Mouse (Mus musculus) ovary, postnatal 10 days (tissue): ENCODE measurements at regions not wholly inside any gene's neighbourhood (a gene's known extent, or its start where the extent isn't known, plus 50 kb on each side); places are given as distances from the start of the nearest gene placed in this dataset.

Experiments used
- DNase-seq: peaks from one replicate; pipeline ENCODE4 v3.0.0; 2022; ENCODE audit warnings: low spot score

DNA sequence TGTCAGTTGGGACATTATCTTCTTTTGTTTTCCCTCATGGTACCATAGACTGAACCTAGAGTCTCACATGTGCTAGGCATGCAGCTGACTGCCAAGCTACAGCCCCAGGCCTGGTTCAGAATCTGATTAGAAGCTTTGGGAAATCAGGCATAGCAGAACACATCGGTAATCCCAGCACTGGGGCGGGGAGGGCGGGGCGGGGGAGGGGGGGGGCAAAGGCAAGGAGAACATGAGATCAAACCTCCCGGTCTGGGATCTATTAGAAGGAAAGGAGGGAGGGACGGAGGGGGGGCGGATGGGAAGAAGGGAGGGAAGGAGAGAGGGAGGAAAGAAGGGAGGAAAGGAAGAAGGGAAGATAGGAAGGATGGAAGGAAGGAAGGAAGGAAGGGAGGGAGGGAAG lies 617.5 kb downstream of the Epha4 start:
- no peak for DNase-seq

DNA sequence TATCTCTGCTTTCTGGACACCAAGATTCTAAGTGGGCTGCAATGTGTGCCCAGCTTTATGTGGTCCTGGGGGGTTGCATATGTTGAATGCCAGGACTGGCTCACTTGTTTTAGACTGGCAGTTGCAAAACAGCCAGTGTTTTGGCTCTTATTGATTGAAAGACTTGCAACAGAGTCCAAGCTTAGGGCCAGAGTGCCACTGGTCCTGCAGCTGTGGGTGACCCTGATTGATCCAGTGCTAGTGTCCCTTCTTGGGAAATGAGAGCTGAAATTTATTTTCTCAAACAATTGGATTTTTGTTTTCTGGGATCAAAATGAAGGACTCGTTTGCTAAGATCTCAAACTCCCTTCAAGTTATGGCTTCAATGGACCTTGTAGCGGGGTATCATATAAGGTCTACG lies 603.4 kb downstream of the Epha4 start:
- no peak for DNase-seq

DNA sequence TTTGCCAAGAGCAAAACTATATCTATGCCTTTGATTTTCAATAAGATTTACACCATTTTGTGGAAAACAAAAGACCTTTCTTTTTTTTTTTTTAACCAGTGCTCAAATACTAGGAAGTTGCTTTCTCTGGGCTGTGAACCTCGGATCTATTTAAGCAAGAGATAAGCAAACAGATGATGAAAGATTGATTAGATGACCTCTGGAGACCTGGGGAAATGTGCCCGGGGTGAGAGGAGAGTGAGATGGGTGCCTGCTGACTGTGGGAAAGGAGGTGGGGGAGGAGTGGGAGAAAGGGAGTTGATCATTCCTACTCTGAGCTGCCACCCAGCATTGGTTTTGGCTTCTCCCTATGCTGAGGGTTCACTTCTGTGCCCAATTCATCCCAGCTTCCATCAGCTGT lies 595.3 kb downstream of the Epha4 start:
- DNase-seq: no peak

DNA sequence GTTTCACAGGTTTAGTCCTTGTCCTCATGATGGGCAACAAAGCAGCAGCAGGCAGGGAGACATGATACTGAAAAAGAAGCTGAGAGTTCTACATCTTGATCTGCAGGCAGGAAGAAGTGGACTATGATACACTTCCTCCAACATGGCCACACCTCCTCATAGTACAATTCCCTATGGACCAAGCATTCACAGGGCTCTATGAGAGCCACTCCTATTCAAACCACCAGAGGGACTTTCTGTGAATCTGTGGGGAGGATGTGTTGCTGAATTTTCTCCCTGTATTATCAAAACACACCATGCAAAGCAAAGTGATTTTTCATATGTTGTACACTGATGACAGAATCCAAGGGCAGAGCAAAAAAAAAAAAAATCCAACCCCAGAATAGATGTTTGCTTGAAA lies 594.3 kb downstream of the Epha4 start:
- no peak for DNase-seq

DNA sequence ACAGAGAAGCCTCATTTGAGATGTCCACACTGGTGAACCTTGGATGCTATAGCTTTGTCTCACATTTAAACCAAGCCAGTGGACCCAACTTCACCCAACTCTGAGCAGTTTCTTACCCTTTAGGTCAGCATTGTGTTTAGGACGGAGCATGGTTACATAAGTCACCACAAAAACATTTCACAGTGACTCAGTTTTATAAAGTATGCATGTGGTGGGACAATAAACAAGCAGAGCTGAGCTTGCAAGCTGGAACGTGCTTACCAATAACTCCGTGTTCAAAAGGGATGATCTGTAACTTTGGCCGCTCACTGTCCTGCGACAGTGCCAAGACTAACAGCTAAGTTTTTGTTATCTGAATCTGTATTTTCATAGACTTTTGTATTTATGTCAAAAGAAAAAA lies 587.8 kb downstream of the Epha4 start:
- DNase-seq: no peak

DNA sequence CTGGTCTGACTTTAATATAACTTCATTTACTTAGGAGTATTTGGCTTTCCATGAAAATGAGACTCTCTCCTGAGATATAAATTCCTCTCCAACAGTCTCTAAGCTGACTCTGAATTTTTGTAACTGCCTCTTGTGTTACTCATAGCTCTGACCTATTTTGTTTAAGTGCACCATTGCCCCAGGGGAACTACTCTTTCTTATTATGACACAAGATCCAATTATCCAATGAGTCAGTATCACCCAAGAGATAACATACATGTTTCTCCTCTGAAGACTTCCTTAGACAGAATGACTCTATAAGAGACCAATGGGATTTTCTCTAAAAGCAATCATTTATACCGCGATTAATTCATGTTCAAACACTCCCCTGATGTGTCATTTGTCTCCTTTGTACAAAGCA lies 586.9 kb downstream of the Epha4 start:
- no peak for DNase-seq

DNA sequence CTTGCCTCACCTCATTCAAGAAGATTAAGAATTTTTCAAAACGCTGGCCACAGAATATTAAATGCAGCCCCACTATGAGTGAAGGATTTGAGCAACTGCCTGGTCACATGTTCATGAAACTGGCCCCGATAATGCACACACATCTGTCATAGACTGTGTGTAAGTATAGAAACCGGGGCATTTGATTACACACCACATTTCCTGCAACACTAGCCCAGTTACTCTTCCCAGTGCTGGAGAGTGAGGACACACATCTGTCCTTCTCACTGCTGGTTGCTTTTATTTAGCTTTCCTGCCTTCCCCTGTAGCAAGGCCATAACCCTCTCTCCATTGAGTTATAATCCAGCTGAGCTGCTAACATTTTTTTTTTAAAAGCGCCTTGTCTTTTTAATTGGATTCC lies 581.4 kb downstream of the Epha4 start:
- DNase-seq: no peak

DNA sequence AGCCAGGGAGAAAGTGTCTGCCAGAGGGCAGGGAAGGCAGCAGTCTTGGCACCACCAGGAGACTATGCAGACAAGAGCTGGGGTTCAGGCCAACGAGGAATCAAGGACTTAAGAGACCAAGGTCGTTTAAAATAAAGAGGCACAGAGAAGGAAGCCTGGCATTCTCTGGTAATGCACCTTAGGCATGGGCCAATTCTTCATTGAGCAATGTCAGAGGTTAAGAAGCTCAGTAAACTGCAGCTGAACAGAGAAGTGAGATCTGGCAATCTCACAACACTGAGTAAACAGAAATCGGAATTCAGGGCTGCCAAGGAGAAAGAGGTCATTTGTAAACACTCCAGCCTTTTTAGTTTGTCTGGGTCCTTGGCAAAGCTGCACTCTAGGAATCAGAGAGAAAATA lies 572.2 kb downstream of the Epha4 start:
- DNase-seq: no peak

DNA sequence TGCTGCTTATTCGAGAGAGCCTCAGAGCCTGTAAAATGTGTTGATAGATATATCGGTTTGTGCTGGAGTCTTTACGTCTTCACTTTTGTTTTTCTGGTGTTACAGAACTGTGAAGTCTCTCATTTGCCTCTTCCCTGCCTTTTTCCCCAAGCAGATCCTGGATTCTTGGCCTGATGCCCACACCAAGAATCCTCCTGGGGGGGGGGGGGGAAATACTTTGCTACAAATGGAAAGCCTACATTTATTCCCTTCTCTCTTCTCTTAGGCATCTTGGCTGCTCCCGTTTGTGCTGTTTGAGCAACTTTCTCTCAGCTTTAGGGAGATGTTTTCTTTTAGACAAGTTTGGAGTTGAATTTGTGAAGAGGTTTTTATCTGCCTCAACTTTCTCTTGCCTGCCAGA lies 570.8 kb downstream of the Epha4 start:
- DNase-seq: no peak

DNA sequence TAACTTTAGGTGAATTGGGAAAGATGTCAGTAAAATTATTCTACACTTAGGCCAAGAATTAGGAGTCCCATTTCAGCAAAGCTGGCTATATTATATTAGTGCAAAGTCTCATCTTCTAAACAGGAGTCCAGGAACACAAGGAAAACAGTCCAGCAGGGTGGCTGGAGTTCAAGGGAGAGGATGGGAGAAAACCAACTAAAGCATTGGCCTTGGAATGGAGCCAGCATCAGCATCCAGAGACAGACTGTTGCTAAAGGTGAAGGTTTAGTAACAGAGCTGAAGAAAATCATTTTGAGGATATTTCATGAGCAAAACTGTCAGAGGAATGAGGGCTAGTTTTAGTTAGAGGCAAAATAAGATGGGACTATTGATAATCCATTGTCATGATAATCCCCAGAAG lies 559.9 kb downstream of the Epha4 start:
- no peak for DNase-seq

DNA sequence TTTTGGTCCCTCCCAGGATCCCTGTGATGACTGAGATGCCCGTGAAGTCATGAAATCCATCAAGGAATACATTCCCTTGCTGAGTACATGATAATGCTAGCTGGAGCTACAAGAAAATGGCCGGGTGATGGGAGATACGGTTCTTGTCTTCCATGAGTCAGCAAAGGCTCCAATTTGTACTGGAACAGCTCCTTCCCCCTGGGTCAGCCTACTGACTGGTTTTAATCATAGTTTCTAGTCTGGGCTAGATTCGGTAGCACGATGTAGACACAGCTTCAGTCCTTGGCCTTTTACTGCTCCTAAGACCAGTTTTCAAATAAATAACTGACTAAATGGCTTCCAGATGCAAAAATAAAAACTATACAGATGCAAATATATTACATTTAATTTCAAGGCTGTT lies 557.5 kb downstream of the Epha4 start:
- no peak for DNase-seq

DNA sequence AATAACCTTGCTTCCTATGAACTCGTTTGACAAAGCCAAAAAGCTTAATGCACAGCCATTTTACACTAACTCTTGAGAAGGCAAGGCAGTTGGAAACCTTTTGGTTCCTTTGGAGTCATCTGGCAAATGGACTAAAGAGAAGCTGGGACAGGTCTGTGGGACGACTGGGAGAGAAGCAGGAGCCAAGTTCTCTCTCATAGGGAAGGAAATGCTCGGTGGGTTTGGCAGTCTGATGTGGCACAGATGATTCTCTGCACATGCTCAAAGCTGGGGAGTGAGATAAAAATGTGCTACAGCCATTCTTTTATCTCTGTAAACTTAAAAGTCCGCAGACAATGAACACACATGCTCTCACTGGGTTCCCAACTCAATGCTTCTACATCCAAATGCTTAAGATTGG lies 556.2 kb downstream of the Epha4 start:
- DNase-seq: no peak

DNA sequence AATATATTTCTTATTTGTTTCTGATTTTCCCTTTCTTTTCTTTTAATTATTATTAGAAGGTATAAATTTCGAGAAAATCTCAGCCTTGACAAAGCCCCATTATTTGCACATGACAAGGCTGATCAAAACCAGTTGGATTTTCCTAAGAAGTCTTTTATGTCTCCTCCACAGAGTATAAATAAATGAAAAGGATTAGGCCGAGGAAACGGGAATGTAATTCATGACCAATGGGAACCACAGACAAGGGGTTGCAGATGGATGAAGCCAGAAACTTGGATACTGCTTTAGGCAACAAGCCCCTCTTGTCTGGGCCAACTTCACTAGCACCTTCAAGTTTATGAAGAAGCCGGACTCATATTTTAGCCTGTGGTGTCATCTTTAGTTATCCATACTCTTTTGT lies 542.4 kb downstream of the Epha4 start:
- no peak for DNase-seq

DNA sequence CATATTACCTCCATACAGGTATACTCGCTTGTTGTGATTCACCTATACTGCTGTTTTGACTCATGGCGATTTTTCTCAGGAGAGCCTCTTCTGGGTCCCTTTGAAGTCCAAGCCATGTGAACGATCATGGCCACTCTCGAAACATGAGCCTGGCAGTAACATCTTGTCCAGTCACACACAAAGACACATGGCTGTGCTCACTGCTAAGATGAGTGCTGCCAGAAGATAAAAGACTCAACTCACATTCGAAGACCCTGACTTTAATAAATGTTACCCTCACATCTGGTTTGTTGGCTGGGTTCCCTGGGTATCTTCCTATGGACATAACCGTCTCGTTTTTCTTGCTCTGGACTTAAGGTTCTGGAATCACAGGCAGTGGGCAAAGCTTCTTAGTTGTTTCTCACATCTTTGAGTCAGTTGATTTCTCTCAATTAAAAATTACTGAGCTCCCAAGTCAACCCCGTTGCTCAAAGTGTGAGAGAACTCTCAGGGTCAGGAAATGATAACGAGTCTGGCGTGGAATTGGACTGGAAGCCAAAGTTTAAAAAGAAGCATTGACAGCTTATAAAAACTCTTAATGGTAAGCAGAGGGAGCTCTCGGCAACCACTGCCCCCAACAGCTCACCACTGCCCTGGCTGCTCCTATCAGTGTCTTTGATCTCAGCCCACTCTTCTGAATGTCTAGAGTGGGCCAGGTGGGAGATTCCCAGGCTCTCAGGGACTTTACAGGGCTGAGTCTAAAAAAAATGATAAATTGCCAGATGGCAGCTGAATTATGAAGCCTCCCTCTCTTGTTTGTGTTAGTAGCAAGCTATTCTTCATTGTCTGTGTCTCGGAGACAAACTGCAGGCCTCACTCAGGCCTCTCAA lies 539.6 kb downstream of the Epha4 start:
- DNase-seq: no peak

DNA sequence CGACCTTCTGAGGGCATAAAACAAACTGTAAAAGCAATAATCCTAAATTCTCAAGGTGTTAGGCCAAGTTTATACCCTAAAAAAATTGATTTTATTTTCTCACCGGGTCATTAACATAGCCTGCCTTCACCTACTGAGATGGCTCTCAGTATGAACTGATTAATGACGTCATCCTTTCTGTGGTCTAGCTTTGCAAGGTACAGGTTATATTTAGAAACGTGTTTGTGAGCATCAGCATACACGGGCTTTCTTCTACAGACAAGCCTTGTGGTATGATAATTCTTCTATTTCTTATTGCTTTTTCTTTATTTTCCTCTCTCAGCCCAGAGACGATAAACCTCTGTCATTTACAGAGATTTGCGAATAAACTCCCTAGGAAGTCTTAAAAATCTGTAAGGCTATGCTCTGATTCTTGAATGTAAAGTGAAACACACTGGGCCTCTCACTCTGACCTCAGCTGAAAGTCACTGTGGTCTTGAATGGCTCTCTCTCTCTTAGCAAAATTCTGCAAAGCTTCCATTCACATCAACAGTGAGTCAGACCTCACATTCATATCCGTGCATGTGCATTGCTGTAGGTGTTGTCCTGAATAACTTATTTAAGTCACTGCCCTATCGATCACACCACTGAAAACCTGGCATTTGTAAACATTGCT lies 534.3 kb downstream of the Epha4 start:
- no peak for DNase-seq

DNA sequence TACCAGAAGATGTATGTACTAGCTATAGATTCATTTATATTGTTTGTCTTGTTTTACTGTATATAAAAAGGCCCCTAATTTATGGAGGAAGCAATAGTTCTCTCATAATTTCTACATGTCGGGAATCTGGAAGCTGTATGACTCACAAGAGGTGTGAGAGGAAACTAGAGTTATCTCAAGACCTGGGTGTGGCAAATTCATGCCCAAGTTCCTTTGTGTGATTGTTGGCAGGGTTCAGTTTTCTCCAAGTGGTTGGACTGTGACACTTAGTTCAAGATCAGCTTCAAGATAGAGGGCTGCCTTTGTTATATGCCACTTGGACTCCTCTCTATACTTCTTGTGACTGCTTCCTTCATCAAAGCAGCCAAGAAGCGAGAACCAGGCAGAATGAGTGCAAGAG lies 521.1 kb downstream of the Epha4 start:
- no peak for DNase-seq

DNA sequence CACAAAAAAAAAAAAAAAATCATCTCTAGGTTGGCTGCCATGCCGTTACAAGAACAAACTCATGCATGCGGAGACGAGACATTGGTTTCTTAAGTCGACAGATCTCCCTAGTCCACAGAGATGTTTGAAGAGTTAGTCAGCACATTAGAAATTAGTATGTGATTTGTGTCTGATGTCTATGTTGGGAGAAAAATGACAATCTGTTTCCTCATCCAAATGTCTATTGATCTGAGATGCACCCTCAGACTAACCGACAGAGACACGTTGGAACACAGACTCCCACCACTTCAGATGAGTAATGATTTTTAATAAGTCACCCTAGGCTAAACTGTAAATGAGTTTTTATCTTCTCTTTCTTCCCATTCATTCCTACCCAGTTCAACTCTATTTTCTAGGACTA lies 506.9 kb downstream of the Epha4 start:
- DNase-seq: no peak

DNA sequence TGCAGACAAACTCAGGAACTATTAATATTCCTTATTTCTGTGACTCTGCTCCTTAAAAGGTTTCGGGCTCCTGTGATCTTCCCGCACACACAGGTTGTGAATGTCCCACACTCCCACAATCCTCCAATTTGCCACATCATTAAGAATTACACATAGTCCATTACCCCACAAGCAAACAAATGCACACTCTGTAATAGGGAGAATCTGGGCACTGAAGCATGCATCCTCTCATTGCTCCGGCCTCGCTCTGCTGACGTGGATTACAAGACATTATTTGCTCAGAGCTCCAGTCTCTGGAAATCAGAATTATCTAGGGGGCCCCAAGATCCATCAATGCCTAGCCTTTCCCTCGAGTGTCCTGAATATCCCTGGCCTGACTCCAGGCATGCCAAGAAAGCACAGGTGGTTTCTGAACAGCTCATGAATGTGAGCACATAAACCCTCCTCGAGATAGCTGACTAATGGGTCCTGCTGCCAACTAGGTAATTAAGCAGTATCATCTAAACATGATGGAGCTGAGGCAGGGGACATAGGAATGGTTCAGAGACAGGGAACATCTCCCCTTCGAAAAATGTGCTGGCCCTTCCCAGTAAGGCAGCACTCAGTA lies 504.2 kb downstream of the Epha4 start:
- no peak for DNase-seq

DNA sequence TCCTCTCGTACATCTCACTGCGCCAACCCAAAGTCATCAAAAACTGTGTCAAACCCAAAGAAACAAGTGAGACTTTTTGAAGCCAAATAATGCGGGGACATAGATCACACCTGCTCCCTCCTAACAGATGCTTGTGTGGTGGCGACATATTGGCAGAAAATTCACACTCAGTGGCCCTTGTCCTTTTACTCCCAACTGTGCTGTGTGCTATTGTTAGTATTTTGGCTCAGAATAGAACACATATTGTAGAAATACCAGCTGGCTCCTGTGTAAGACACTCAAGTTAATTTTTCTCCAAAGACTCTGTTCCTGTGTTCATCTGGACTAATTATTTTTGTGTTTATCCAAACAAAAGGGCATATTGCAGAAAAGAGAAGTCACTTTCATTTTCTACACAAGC lies 487.2 kb downstream of the Epha4 start:
- DNase-seq: no peak

DNA sequence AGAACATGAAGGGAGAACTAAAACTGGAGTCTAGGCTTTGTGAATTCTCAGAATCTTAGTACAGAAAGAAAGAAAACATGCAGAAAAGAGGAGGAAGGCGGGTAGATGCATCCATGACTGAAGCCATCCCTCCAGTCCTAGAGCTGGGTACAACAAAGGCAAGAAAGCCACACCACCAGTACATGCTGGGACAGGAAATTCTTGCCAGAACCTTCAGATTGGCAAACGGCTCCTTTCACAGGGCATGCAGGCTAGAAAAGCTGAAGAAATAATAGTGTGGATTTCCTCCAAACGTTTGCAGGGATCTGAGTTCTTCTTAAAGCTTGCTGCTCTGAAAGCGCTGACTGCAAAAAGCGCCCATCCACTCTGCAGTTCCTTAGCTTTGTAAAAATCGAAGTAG lies 486.7 kb downstream of the Epha4 start:
- DNase-seq: no peak

DNA sequence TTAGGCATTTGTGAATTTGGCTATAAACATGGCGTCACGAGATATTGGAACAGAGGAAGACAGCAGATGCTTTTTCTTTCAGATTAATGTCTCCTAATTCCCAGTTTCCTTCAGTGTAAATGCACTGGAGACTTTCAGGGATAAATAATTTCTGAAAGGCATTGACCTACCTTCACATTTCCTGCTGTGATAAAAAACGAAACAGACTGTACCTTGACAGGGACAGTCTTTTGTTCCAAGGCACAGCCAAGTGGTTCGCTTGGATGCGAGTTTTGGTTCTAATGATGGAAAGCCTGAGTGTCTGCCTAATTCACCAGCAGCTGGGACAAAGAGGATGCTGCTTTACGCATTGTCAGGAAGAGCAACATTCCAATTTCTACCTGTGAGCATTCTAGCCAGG lies 485.8 kb downstream of the Epha4 start:
- no peak for DNase-seq

DNA sequence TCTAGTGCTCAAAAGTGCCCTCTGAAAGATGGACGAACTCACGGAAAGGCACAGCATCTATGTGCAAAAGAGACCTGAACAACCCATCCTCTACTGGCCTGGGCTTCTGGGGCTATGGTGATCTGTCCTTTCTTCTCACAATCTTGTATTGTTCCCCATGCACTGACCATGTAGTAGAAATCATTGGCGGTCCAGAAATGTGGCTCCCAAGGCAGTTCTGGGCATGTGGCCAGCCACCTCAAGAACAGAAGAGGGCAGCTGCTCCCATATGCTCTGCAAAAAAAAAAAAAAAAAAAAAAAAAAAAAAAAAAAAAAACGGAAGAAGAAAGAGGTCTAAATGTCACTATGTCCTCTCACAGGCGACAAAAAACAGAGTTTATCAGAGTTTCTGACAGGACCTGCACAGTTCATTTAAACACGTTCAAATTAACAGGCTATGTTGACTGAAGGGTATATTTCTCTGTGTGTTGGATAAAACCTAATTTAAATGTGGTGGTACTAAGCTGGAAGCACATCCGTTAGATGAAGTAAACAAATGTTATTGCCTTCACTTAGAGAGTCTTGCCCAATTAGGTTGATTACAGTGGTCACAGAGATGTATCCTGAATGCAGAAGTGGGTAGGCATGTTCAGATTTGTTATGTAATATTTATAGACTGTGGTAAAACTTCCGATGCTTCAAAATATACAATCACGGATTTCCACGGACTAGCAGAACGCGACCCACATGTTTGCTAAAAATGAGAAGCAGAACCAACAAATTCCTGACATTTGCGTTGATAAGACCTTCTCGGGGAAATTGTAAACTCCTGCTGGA lies 470.9 kb downstream of the Epha4 start:
- no peak for DNase-seq
